Mouse (Mus musculus) kidney, adult 2 months (tissue): ENCODE measurements around the gene Tnf.

Experiments used
- CTCF ChIP-seq: fragments of 200-500 bp; conservative IDR thresholded peaks from 2 replicates; pipeline ENCODE4 v1.5.1; 2011; ENCODE audit warnings: low read depth, mild to moderate bottlenecking, control low read depth, low read length, moderate library complexity, mixed read lengths; ENCODE audit not compliant: insufficient read depth, insufficient read length
- POLR2A ChIP-seq: fragments of 200-500 bp; IDR thresholded peaks from one replicate; pipeline ENCODE4 v1.6.1; 2011; ENCODE audit warnings: low read depth, low read length, control low read depth

GRCm38 (mm10) chr17:35235614-35236389 lies 34.0 kb upstream of the Tnf start, which contains the start of gene Nfkbil1:
- 0 out of 2 replicates have a peak, but pooled peaks have one; percentile 0 for TF ChIP-seq CTCF
- peak; percentile 36 for TF ChIP-seq POLR2A
